Mouse (Mus musculus) kidney, embryonic 16.5 days (tissue): ENCODE results near the gene Gm4985. TPM values are rescaled to one million over a fixed set of nuclear protein-coding genes. Genes with fewer than 3 reads are reported as not detected.
"Not testable (repeated sequence)": the region's sequence is repeated elsewhere in the genome, so short reads cannot be mapped to it uniquely, and the experiment has no call there.

Source experiments
- ATAC-seq: fragments of 200-750 bp; cut with Nextera tagmentation; 2 replicates; pipeline ENCODE4 v1.8.0; 2017; ENCODE audit warnings: moderate TSS enrichment; ENCODE audit not compliant: low FRiP score, low TSS enrichment
- H3K27ac ChIP-seq: fragments of 300-500 bp; sonication (generic); 2 replicates; pipeline ENCODE4 v1.5.1; 2014; ENCODE audit warnings: low read length
- H3K27me3 ChIP-seq: fragments of 300-500 bp; sonication (generic); 2 replicates; pipeline ENCODE4 v1.6.1; 2014; ENCODE audit warnings: low read length, control low read depth, mixed read lengths; ENCODE audit not compliant: insufficient read depth
- H3K36me3 ChIP-seq: fragments of 300-500 bp; sonication (generic); 2 replicates; pipeline ENCODE4 v1.6.1; 2014; ENCODE audit warnings: low read length, control low read depth, mixed read lengths; ENCODE audit not compliant: insufficient read depth
- H3K4me1 ChIP-seq: fragments of 300-500 bp; sonication (generic); 2 replicates; pipeline ENCODE4 v1.6.1; 2014; ENCODE audit warnings: low read length, control low read depth, mixed read lengths; ENCODE audit not compliant: insufficient read depth
- H3K4me2 ChIP-seq: fragments of 300-500 bp; sonication (generic); replicated peaks from 2 replicates; pipeline ENCODE4 v1.6.1; 2014; ENCODE audit warnings: low read depth, low read length
- H3K4me3 ChIP-seq: fragments of 300-500 bp; sonication (generic); 2 replicates; pipeline ENCODE4 v1.5.1; 2014; ENCODE audit warnings: mild to moderate bottlenecking, low read length
- H3K9ac ChIP-seq: fragments of 300-500 bp; sonication (generic); replicated peaks from 2 replicates; pipeline ENCODE4 v1.6.1; 2014; ENCODE audit warnings: low read length
- H3K9me3 ChIP-seq: fragments of 300-500 bp; sonication (generic); 2 replicates; pipeline ENCODE4 v1.6.1; 2016; ENCODE audit warnings: low read length, control low read depth
- WGBS: fragments of 180-500 bp; shearing (Covaris S2); extraction: QIAGEN DNeasy Blood & Tissue Kit; methylation state at CpG from one replicate; pipeline ENCODE4 v1.1.7; 2014; 5-methylcytosine and 5-hydroxymethylcytosine counted together
- microRNA-seq: library from miRNA; unstranded; fragments of <30 nt; microRNA quantifications from one replicate; pipeline ENCODE4, GENCODE M21; 2016
- polyA plus RNA-seq: library from polyadenylated mRNA; unstranded; fragments of >200 nt; fragmentation: Nextera tagmentation; extraction: Ambion mirVana; gene quantifications from 2 replicates; pipeline ENCODE4 v1.2.1, GENCODE M21; 2015

Gm4985 gene
- not detected in 2 replicates for polyA plus RNA-seq

DNA sequence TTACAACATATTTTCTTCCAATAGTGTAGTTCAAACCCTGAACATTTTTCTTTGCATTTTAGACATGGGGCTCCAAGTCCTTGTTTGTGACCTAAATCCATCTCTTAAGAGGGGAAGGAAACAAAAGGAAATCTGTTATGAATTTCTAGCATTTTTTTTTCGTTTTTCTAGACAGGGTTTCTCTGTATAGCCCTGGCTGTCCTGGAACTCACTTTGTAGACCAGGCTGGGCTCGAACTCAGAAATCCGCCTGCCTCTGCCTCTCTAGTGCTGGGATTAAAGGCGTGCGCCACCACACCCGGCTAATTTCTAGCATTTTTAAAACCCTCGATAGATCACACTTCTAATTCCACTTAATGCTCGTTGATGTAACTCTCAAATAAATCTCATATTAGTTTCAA is at the start of gene Gm4985:
Gm4985 (minus strand) TSS at position 101 of the 400 bp plus-strand sequence.
- not testable (repeated sequence) for H3K4me2 ChIP-seq, H3K4me3 ChIP-seq, ATAC-seq, H3K36me3 ChIP-seq, H3K4me1 ChIP-seq, H3K9ac ChIP-seq, H3K27ac ChIP-seq, H3K9me3 ChIP-seq, H3K27me3 ChIP-seq
- 87% methylated on average over 8 of the region's 8 CpGs for WGBS

DNA sequence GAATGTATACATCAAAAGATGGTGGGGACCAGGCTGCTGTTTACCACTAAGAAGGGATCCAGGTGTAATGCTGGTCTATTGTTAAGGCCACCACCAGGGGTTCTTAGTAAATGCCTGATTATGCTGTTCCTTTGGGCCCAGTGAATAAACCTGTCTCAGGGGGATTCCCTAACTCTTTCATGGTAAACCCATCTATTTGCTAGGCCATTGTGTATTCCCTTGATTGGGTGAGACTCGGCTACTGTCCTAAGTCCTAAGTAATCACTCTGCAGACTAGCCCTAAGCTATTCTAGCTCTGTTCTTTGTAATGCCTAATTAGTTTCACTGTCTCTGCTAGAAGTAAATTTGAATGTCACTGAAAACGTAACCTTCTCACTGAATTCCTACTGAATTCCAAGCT is 4.6 kb downstream of the Gm4985 start:
- ATAC-seq, result no peak
- H3K4me2 ChIP-seq, result no peak overlapping the region
- H3K27me3 ChIP-seq, result no peaks in the 10 kb centered on the region
- no peaks in the 10 kb centered on the region for H3K36me3 ChIP-seq
- H3K4me3 ChIP-seq, result no peak overlapping the region
- H3K9me3 ChIP-seq, result no peaks in the 10 kb centered on the region
- no peak overlapping the region for H3K27ac ChIP-seq
- no peaks in the 10 kb centered on the region for H3K4me1 ChIP-seq
- WGBS, result 71% methylated on average over 2 of the region's 2 CpGs
- no peak overlapping the region for H3K9ac ChIP-seq

Small RNA genes within 50 kb of the gene (microRNA-seq; reads per million reads assigned to microRNA genes)
- not detected for gene Gm25299

Other genes starting within 250 kb of the Gm4985 start
- not detected in 2 replicates for gene Gm4907, start 76.4 kb downstream of the Gm4985 start, polyA plus RNA-seq